Mouse (Mus musculus): ENCODE measurements around the gene Clcf1. TPM values are rescaled to one million over a fixed set of nuclear protein-coding genes. Genes with fewer than 3 reads are reported as not detected.

The Clcf1 gene
- polyA plus RNA-seq (2015; fragmentation: Nextera tagmentation; extraction: Ambion mirVana): 0.96 and 1.9 TPM in 2 replicates

DNA sequence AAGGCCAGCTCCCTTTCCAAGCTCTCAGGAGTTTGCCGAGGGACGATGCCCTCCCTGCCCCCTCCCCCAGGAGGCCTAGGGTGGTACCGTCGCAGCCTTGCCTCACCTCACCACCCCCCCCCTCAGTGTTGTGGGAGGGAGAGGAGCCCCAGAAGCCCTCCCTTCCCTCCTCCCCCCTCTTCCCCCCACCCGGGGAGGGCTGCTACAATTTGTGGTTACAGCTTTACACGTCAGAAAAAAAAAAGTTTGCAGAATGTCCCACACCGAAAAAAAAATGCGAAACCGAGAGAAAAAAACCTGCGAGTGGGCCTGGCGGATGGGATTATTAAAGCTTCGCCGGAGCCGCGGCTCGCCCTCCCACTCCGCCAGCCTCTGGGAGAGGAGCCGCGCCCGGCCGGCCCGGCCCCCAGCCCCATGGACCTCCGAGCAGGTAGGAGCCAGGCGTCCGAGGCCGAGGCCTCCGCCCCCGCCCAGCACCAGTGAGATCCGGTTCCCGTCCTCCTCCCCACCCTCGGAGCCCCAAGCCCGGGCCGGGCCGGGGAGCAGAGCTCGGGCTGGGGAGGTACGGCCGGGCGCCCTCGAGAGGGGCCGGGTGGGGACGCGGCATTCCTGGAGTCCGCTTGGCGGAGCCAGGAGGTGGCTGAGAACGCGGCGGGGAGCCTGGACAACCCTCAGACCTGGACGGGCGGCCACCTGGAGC, at the start of gene Clcf1, which contains the start of gene AC109138.7:
TSS of gene Clcf1 (plus strand) at position 168 of the 700 bp plus-strand sequence.
TSS of gene AC109138.7 (plus strand) at position 287 of the 700 bp plus-strand sequence.
- Histone ChIP-seq H3K27ac (peak within 1 kb of the TSS; percentile 74), H3K4me1 (replicated peaks) (peaks cover 44% of the 10 kb centered on the region), H3K9ac (peak within 1 kb of the TSS; percentile 77), H3K4me2 (peak within 1 kb of the TSS; percentile 98), H3K36me3 (no peaks in the 10 kb centered on the region), H3K9me3 (replicated peaks) (no peaks in the 10 kb centered on the region), H3K4me3 (peak within 1 kb of the TSS; percentile 69), H3K27me3 (peaks cover 66% of the 10 kb centered on the region)
- WGBS: under 1% methylated on average over 48 of the region's 49 CpGs
- ATAC-seq (replicated peaks; ENCODE audit: insufficient number of reproducible peaks, insufficient read depth, low FRiP score, low read depth): peak; percentile 43

DNA sequence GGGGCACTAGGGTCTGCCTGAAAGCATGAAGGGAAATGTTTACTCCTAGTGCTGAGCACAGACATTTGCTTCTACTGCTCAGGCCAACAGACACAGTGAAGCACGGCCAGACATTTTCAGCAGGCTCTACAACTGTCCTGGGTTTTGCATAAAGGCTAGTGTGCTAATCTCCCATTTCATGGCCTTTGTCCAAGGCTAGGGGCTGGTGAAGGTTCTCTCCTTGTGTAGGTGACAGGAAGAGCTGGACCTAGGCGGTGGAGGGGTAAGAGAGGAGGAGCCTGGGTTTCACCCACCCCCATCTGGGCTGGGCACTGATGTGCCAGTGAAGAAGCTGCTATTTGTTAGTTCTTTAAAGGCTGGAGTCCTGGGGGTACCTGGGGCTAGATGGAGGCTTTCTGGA, 49.3 kb upstream of the Clcf1 start:
- ATAC-seq (replicated peaks; ENCODE audit: insufficient number of reproducible peaks, insufficient read depth, low FRiP score, low read depth): no peak
- Histone ChIP-seq H3K36me3 (peaks cover 14% of the 10 kb centered on the region), H3K9me3 (replicated peaks) (no peaks in the 10 kb centered on the region), H3K4me3 (no peak overlapping the region), H3K27me3 (no peaks in the 10 kb centered on the region), H3K9ac (no peak overlapping the region), H3K4me1 (replicated peaks) (peaks cover 35% of the 10 kb centered on the region), H3K27ac (no peak overlapping the region), H3K4me2 (no peak overlapping the region)
- 68% methylated on average over 2 of the region's 2 CpGs for WGBS

DNA sequence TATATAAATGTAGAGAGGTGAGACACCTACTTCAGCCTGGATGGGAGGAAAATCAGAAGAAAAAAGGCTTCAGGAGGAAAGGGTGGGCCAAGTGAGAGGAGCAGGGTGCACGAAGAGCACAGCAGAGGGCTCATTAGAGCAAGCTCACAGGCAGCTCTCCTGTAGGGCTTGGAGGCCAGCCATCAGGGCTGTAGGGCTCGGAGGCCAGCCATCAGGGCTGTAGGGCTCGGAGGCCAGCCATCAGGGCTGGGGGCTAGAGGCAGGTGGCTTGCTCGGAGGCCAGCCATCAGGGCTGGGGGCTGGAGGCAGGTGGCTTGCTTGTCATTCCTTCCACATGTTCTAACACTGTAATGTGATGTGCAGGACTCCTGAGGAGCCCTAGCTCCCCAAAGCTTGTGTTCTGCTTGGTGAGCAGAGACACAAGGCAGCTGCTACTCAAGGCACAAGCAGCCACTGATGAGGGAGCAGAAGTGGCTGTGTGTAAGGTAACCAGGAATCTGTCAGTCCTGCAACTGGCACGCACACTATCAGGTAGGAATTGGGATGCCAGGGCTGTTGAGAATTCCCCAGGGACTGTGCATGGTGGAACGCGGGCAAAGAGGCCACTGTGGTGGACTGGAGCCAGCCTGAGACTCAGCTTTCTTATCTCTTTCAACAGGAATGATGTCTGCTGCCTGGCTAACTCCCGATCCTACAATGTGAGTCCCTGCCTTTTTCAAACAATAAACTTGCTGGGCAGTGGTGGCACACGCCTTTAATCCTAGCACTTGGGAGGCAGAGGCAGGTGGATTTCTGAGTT, 47.2 kb upstream of the Clcf1 start:
- no peak overlapping the region for H3K4me3 ChIP-seq
- no peaks in the 10 kb centered on the region for H3K9me3 ChIP-seq (replicated peaks)
- no peak for ATAC-seq (replicated peaks; ENCODE audit: insufficient number of reproducible peaks, insufficient read depth, low FRiP score, low read depth)
- peaks cover under 1% of the 10 kb centered on the region; the same call in 1 of the 2 replicates for H3K36me3 ChIP-seq
- H3K9ac ChIP-seq: no peak overlapping the region
- WGBS: 45% methylated on average over 9 of the region's 9 CpGs
- peak overlapping the region; percentile 26; the same call in 1 of the 2 replicates for H3K4me2 ChIP-seq
- H3K27ac ChIP-seq: peak overlapping the region; percentile 87
- H3K27me3 ChIP-seq: no peaks in the 10 kb centered on the region
- peaks cover 56% of the 10 kb centered on the region for H3K4me1 ChIP-seq (replicated peaks)

DNA sequence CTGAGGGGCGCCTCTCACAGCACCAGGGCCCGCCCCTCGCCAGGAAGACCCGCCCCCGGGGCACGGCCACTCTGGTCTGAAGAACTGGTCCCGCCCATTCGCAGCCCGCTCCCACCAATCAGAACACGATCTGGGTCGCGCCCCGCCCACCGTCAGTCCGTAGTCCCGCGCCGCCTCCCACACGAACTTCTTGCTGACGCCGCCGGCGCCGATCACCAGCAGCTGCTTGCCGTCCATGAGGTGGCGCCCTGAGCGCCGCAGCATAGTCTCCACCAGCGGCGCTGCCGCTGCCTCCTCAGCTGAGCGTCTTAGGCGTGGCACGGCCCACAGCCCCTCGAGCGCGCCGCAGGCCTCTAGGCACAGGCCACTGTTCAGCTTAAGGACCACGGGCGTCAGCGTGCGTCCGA, 44.7 kb upstream of the Clcf1 start:
- Histone ChIP-seq H3K36me3 (no peaks in the 10 kb centered on the region), H3K27ac (peak overlapping the region; percentile 96), H3K4me2 (peak overlapping the region; percentile 92), H3K9me3 (replicated peaks) (no peaks in the 10 kb centered on the region), H3K9ac (peak overlapping the region; percentile 84), H3K4me3 (peak overlapping the region; percentile 54), H3K4me1 (replicated peaks) (peaks cover 58% of the 10 kb centered on the region), H3K27me3 (no peaks in the 10 kb centered on the region)
- ATAC-seq (replicated peaks; ENCODE audit: insufficient number of reproducible peaks, insufficient read depth, low FRiP score, low read depth): peak; percentile 92
- WGBS: under 1% methylated on average over 43 of the region's 43 CpGs

DNA sequence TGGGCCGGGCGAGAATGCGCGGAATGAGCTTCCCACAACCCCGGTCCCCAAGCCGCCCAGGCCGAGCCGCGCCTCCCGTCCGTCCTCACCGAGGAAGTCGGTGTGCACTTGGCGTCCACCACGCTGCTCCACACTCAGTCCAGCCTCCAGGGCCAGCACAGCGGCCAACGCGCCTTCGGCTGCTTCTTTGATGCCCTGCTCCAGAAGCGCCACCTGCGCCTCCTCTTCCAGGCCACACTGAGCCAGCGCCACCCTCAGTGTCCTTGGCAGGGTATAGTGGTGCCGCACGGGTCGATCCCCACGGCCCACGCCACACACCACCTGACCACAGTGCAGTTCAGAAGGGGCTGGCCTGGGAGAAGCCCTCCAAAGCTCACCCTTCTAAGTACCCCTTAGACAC, 44.2 kb upstream of the Clcf1 start:
- peak overlapping the region; percentile 84 for H3K9ac ChIP-seq
- WGBS: 6% methylated on average over 27 of the region's 27 CpGs
- H3K27me3 ChIP-seq: no peaks in the 10 kb centered on the region
- no peaks in the 10 kb centered on the region for H3K36me3 ChIP-seq
- peaks cover 61% of the 10 kb centered on the region for H3K4me1 ChIP-seq (replicated peaks)
- H3K27ac ChIP-seq: peak overlapping the region; percentile 96
- peak; percentile 19 for ATAC-seq (replicated peaks; ENCODE audit: insufficient number of reproducible peaks, insufficient read depth, low FRiP score, low read depth)
- H3K4me3 ChIP-seq: peak overlapping the region; percentile 54
- H3K4me2 ChIP-seq: peak overlapping the region; percentile 92
- no peaks in the 10 kb centered on the region for H3K9me3 ChIP-seq (replicated peaks)

DNA sequence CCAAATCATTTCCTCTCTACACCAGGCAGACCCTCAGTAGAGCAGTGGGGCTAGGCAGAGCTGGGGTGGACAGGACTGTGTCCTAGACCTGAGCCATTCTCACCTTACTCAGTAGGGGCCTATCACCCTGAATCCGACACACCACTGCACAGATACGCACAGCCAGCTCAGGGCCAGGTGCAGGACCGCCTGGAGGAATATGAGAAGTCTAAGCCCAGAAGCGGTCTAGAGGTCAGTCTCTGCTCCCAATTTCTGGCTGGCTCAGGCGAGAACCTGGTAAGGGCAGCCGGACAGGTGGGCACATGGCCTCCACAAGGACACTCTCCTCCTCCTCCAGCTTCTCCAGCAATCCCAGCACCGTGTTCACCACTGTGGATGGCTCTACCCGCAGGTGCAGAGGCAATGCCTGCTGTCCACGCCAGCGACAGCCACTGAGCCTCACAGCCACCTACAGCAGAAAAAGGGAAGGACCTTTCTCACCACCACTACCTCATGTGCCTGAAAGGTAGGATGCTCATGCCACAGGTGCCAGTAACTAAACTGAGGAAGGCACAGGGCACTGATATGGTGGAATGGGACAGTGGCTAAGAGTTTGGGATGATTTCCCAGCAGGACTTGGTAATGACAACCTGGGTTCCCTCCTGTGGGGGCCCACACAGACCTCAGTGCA, 43.2 kb upstream of the Clcf1 start:
- peak overlapping the region; percentile 44 for H3K4me2 ChIP-seq
- peaks cover 71% of the 10 kb centered on the region for H3K4me1 ChIP-seq (replicated peaks)
- H3K36me3 ChIP-seq: no peaks in the 10 kb centered on the region
- WGBS: 91% methylated on average over 10 of the region's 10 CpGs
- H3K9ac ChIP-seq: peak overlapping the region; percentile 23; the same call in 1 of the 2 replicates
- H3K27ac ChIP-seq: peak overlapping the region; percentile 92
- H3K27me3 ChIP-seq: no peaks in the 10 kb centered on the region
- H3K9me3 ChIP-seq (replicated peaks): no peaks in the 10 kb centered on the region
- no peak for ATAC-seq (replicated peaks; ENCODE audit: insufficient number of reproducible peaks, insufficient read depth, low FRiP score, low read depth)
- H3K4me3 ChIP-seq: peak overlapping the region; percentile 6; the same call in 1 of the 2 replicates

DNA sequence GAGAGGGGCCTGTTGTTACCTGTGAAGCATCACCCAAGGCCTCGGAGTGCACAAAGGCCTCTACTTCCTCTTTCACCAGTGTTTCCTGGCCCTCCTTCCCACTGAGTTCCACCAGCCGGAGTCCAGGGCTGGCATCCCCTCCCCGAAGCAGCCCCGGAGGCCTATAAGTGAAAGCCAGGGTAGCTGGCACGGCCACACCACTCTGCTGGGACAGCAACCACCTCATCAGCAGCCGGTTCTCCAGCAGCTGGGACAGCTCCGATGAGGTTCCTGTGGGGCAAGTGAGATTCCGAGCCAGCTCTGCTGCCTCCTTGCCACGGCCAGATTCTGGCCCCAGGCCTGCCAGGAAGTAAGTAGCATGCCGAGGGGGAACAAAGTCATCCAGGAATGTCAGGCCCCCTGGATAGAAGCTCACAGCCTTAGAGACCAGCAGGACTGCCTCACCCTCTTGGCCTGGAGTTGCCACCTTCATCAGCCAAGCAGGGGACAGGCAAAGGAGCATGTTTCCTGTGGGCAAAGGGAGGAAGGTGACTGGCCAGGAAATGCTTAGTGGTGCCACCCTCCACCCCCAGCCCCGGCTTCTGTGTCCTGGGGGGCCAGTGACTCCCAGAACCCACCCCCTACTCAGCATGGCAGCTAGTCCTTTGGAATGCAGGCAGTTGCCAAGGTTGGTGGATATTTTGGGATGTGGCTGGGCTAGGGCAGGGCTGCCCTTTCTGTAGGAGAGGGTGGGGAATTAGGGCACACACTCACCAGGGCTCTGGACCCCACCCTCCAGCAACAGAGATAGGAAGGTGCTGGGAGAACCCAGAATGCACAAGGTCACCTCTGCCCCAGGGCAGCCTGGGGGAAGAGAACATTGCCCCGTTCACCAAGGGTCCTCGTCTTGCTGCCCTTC, 42.4 kb upstream of the Clcf1 start:
- H3K4me1 ChIP-seq (replicated peaks): peaks cover 66% of the 10 kb centered on the region
- H3K27ac ChIP-seq: peak overlapping the region; percentile 92
- no peaks in the 10 kb centered on the region for H3K9me3 ChIP-seq (replicated peaks)
- ATAC-seq (replicated peaks; ENCODE audit: insufficient number of reproducible peaks, insufficient read depth, low FRiP score, low read depth): peak; percentile 28; the same call in 1 of the 2 replicates
- peak overlapping the region; percentile 6; the same call in 1 of the 2 replicates for H3K4me3 ChIP-seq
- H3K4me2 ChIP-seq: peak overlapping the region; percentile 44
- WGBS: 34% methylated on average over 13 of the region's 13 CpGs
- H3K27me3 ChIP-seq: no peaks in the 10 kb centered on the region
- H3K9ac ChIP-seq: peak overlapping the region; percentile 23; the same call in 1 of the 2 replicates
- H3K36me3 ChIP-seq: no peaks in the 10 kb centered on the region

DNA sequence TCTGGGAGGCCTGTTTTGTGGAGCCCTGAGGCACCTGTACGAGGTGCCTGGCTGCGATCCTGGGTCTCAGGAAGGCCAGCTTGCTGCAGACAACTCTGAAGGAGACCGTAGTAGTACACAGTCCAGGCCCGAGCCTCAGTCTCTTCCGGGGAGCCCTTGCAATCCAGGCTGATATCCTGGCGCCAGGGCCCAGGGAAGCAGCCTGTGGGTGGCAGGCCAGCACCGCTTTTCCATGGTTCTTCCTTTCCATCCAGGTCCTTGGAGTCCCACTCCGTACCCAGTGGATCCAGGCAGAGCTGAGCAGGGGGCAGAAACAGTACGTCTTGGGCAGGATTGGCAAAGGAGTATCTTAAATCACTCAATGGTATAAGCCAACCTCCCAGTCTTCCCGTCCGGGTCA, 41.1 kb upstream of the Clcf1 start:
- H3K4me3 ChIP-seq: no peak overlapping the region
- ATAC-seq (replicated peaks; ENCODE audit: insufficient number of reproducible peaks, insufficient read depth, low FRiP score, low read depth): no peak
- H3K27ac ChIP-seq: peak overlapping the region; percentile 92
- 77% methylated on average over 11 of the region's 11 CpGs for WGBS
- peaks cover 54% of the 10 kb centered on the region for H3K4me1 ChIP-seq (replicated peaks)
- no peaks in the 10 kb centered on the region for H3K36me3 ChIP-seq
- no peaks in the 10 kb centered on the region for H3K9me3 ChIP-seq (replicated peaks)
- H3K27me3 ChIP-seq: no peaks in the 10 kb centered on the region
- H3K4me2 ChIP-seq: no peak overlapping the region
- peak overlapping the region; percentile 32; the same call in 1 of the 2 replicates for H3K9ac ChIP-seq

DNA sequence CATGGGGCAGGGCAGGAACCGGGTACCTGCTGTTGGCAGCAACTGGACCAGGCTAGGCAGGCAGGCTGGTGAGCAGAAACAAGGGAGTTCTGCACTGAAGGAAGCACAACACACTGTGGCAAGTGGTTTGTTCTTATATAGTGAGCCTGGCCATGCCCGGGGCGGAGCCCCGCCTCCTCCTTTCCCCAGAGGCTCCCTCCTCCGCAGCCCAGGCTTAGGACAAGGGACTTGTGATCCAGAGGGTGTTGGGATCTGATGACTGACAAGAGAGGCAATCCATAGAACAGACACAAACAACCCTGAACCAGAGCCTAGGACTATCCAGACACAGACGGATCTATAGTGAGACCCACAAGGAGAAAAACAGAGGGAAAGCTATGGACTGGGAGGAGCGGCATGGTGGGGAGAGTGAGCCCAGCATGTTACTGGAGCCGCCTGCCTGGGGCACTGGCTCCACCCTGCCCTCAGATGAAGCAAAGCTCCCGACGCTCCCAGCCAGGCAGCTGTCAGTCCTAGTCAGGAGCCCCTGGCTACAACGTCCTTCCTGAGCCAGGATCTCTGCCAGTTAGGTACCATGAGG, 38.6 kb upstream of the Clcf1 start, which contains the start of gene Carns1:
TSS of gene Carns1 (minus strand) at position 112 of the 580 bp plus-strand sequence.
- Histone ChIP-seq H3K27ac (peak within 1 kb of the TSS; percentile 86), H3K9ac (peak within 1 kb of the TSS; percentile 46), H3K36me3 (no peaks in the 10 kb centered on the region), H3K27me3 (no peaks in the 10 kb centered on the region), H3K4me3 (peak within 1 kb of the TSS; percentile 38), H3K4me1 (replicated peaks) (peaks cover 45% of the 10 kb centered on the region), H3K9me3 (replicated peaks) (no peaks in the 10 kb centered on the region), H3K4me2 (peak within 1 kb of the TSS; percentile 64)
- 7% methylated on average over 11 of the region's 11 CpGs for WGBS
- ATAC-seq (replicated peaks; ENCODE audit: insufficient number of reproducible peaks, insufficient read depth, low FRiP score, low read depth): peak; percentile 55

DNA sequence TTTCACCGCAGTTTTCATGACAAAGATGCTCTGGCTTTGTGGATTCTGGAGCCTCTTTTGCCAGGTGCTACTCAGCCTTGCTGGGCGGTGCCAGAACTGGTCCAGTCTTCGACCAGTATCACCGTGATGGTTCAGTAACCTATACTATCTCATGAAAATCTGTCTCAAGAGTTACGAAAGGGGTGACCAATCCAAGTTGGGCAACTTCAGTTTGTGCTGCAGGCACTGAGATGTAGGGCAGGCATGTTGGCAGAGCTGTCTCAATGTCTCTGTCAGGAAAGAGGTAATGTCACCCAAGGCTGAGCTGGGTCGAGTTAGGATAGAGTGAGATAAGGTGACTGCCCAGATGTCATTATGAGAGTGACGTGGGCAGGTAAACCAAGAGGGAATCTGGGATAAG, 33.6 kb upstream of the Clcf1 start:
- no peaks in the 10 kb centered on the region for H3K9me3 ChIP-seq (replicated peaks)
- 85% methylated on average over 7 of the region's 7 CpGs for WGBS
- H3K4me3 ChIP-seq: no peak overlapping the region

More for the DNA sequence above, 33.6 kb upstream of the Clcf1 start:
- Histone ChIP-seq H3K9ac (no peak overlapping the region), H3K27ac (no peak overlapping the region), H3K4me1 (replicated peaks) (peaks cover 16% of the 10 kb centered on the region), H3K4me2 (no peak overlapping the region), H3K27me3 (no peaks in the 10 kb centered on the region), H3K36me3 (no peaks in the 10 kb centered on the region)
- ATAC-seq (replicated peaks; ENCODE audit: insufficient number of reproducible peaks, insufficient read depth, low FRiP score, low read depth): no peak

All from heart, embryonic 15.5 days (tissue).